Mouse (Mus musculus) CH12.LX (cell line): ENCODE results near the gene Aph1a.

Experiments used
- CHD2 ChIP-seq: IDR thresholded peaks from 2 replicates; pipeline ENCODE4 v1.6.1; 2011; ENCODE audit warnings: low read length, improper control_type of control experiment
- CTCF ChIP-seq, 2 experiments: IDR thresholded peaks in 1 of 2; conservative IDR thresholded peaks in 1 of 2; 2 replicates each; pipeline ENCODE4 v1.5.1; 2011 to 2012; ENCODE audit warnings: low read depth in 2 of 2, low read length in 2 of 2, improper control_type of control experiment in 1 of 2, inconsistent platforms in 1 of 2, mild to moderate bottlenecking in 1 of 2, moderate library complexity in 1 of 2
- MAFK ChIP-seq: IDR thresholded peaks from 2 replicates; pipeline ENCODE4 v1.6.1; 2011; ENCODE audit warnings: low read length, improper control_type of control experiment; ENCODE audit not compliant: insufficient replicate concordance
- MXI1 ChIP-seq: IDR thresholded peaks from 2 replicates; pipeline ENCODE4 v1.6.1; 2011; ENCODE audit warnings: mild to moderate bottlenecking, low read depth, low read length, improper control_type of control experiment
- NELFE ChIP-seq: IDR thresholded peaks from 2 replicates; pipeline ENCODE4 v1.6.1; 2011; ENCODE audit warnings: low read depth, low read length, improper control_type of control experiment
- POLR2A ChIP-seq: IDR thresholded peaks from 2 replicates; pipeline ENCODE4 v1.6.1; 2011; ENCODE audit warnings: low read depth, mild to moderate bottlenecking, improper control_type of control experiment, low read length
- RAD21 ChIP-seq: IDR thresholded peaks from 2 replicates; pipeline ENCODE4 v1.6.1; 2011; ENCODE audit warnings: low read depth, mild to moderate bottlenecking, low read length, improper control_type of control experiment, moderate library complexity
- UBTF ChIP-seq: IDR thresholded peaks from 2 replicates; pipeline ENCODE4 v1.6.1; 2012; ENCODE audit warnings: low read depth, mild to moderate bottlenecking, inconsistent platforms, low read length, improper control_type of control experiment, moderate library complexity
- USF1 ChIP-seq: IDR thresholded peaks from 2 replicates; pipeline ENCODE4 v1.6.1; 2014; ENCODE audit warnings: low read depth, mild to moderate bottlenecking, inconsistent platforms, low read length, improper control_type of control experiment
- ZC3H11A ChIP-seq: IDR thresholded peaks from 2 replicates; pipeline ENCODE4 v1.6.1; 2012; ENCODE audit warnings: low read depth, mild to moderate bottlenecking, inconsistent platforms, low read length, improper control_type of control experiment

DNA sequence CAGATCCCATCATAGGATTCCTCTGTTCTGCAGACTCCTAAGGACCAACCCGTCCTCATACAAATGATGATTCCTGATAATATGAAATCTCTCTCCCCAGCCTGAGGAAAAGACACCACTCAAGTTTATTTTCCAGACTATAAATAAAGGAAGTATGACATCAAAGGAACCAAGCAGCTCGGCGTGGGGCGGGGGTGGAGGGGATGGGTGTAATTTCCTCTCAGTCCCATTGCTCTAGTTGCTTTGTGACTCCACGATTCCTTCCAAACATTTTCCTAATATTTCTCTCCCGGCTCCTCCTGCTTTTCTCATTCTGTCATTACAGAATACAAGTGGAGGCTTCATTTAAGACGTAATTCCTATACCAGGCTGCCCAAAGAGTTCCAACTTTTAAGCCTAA lies 643 bp upstream of the Aph1a start:
- TF ChIP-seq CTCF (conservative IDR thresholded peaks at IDR 0.05 in 1 of 2, IDR thresholded peaks at IDR 0.05 in 1 of 2; ENCODE audit: low read depth in 2 of 2, low read length in 2 of 2) (no peak), CHD2 (no peak), MAFK (no peak), NELFE (no peak), UBTF (no peak), POLR2A (no peak), ZC3H11A (no peak), RAD21 (no peak), MXI1 (no peak), USF1 (no peak)
